Mouse (Mus musculus): ENCODE results near the gene Zfp963.

Zfp963 gene

DNA sequence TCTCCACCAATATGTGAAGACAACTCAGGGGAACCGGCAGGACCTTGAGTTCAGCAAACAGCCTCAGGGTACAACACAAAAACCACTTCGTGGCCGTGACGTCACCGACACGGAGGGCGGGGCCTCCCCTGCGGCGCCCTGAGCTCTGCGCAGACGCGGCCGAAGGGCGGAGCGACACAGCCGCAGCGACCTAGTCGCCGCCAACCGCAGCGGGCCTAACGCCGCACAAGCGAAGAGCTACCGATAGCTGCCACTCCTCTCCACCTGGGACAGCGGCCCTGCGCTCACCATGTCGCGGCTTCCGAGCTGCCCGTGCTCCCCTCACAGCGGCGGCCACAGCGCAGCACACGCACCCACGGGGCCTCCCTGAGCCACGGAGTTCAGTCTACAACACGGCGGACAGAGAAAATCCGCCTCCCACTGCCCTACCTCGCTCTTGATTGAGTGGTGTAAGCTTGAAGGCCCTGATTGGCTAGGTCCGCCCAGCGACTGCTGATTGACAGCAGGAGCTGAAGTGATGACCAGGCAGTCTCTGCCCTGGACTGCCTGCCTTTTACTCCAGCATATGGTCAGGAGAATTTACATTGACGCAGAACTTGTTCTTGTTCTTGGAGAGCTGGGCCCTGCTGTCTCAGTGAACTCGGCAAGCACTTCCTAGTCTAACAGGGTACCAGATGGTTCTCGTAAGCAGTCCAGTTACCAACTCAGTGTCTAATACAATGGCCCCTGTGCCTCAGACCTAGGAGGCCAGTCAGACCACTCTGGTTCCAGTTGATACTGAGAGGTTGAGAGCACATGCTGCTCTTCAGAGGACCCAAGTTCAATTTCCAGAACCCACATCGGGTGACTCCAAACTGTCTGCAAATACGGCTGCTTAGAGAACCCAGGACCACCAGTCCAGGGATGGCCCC lies at the start of gene Zfp963:
TSS of gene Zfp963 (minus strand) at position 427 of the 911 bp plus-strand sequence.
- DNase-seq (ENCODE audit: low spot score), result peak; percentile 91

DNA sequence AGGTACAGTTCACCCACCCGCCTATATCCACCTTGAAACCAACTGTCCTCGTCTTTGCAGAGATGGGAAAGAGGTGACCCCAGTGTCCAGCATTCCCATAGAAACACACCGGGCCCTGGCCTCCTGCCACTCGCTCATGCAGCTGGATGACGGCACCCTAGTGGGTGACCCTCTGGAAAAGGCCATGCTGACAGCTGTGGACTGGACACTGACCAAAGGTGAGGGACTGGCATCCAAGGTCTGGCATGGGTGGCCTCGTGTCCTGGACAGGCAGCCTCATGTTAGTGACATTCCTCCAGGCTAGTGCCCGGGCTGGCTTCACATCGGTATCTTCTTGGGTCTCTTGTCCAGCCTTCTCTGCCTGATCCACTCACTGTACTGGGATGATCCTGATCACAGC lies 49.5 kb upstream of the Zfp963 start:
- peak; percentile 0 for DNase-seq (ENCODE audit: low spot score)

DNA sequence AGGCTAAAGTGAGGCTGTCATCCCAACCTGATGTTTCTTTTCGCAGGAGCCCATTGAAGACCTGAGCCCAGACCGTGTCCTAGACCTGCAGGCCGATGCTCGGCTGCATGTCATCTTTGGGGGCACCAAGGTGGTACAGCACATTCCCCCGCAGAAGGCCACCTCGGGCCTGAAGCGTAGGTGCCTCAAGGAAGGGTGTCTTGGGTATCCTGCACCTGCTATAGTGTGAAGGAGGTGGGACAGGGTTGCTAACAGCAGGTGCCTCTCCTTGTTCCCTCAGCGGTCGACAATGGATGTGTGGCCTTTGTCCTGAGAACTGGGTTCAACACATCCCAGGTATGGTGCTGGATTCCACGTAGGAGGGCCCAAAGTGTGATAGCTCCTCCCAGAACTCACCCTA lies 47.9 kb upstream of the Zfp963 start:
- peak; percentile 0 for DNase-seq (ENCODE audit: low spot score)

DNA sequence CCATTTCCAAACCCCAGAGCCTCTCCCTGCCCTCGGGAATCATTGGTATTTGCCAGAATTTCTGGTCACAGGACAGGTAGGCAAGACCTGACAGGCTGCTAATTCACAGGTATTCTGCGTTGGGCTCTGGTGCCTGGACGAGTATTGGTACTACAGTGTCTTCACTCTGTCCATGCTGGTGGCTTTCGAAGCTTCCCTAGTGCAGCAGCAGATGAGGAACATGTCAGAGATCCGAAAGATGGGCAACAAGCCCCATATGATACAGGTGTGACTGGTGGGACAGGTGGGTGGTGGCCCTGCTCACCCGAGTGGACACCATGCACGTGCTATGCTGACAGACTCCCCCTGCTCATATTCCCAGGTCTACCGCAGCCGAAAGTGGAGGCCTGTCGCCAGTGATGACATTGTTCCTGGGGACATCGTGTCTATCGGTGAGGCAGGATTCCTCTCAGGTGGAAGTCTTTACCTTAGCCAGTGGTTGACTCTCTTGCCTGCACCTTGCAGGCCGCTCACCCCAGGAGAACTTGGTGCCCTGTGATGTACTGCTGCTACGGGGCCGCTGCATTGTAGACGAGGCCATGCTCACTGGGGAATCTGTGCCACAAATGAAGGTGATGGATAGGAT lies 47.1 kb upstream of the Zfp963 start:
- peak; percentile 1 for DNase-seq (ENCODE audit: low spot score)

DNA sequence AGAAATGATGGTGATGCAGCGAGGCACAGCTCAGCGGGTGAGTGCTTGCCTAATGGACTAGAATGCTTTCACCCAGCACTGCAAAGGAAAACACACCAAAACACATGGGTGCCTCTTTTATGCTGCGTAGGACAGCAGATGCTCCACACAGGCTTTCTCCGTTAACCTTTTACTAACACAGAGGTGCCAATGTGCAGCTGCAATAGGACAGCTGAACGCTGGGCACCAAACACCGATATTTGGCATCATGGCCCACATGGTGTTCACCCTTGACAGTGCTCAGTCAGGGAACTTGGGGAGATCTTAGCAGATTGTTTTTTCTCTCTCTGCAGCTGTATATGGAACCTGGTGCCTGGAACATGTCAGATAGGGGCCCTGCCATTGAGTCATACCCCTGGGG lies 45.1 kb upstream of the Zfp963 start:
- DNase-seq (ENCODE audit: low spot score), result no peak

DNA sequence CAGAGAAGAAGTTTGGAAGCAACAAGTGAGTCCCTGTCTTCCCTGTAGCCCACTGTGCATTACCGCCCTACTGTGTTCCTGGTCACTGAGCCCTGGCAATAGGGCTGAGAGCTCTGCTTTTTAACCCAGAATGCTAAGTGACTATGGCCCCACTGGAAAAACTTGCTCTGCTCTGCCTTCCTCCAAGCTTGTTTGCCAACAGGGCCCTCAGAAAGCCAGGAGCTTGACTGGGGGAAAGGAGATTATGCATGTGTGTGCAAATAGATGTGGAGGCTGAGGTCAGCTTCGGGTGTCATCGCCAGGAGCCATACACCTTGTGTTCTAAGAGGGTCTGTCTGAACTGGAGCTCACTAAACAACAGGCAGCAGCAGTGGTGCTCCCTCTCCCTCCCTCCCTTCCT lies 44.3 kb upstream of the Zfp963 start:
- DNase-seq (ENCODE audit: low spot score), result no peak

DNA sequence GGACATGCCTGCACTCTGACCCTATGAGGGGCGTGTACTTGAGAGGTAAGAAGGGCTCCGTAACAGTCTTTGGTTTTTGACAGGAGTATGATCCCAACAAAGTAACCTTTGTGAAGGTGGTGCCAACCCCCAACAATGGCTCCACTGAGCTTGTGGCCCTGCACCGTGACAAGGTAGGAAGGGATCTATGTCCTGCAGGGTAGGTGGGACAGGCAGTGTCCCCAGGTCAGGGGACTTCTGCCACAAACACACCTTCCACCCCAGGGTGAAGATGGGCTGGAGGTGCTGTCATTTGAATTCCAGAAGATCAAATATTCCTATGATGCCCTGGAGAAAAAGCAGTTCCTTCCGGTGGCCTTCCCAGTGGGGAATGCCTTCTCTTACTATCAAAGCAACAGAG lies 43.9 kb upstream of the Zfp963 start:
- peak; percentile 0 for DNase-seq (ENCODE audit: low spot score)

DNA sequence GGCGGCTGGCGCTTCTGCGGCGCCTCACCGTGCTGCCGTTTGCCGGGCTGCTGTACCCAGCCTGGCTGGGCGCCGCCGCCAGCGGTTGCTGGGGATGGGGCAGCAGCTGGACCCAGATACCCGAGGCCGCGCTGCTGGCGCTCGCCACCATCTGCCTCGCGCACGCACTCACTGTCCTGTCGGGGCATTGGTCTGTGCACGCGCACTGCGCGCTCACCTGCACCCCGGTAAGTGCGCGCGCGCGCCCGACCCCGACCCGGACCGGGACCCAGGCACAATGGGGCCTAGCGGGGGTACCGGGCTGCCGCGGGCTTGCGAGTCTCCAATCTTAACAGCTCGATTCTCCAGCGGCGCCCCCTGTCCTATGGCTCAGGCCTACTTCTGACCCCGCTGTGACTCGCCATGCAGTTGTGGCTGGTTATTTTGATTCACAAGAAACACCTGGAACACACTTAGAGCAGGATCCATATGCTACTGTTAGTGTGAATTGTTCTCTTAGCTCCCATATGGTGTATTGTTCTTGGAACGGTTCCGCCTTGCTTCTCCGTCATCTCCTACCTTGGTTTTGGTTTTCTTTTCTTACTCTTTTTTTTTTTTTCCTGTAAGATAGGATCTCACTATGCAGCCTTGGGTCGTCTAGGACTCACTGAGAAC lies 41.8 kb upstream of the Zfp963 start:
- no peak for DNase-seq (ENCODE audit: low spot score)

DNA sequence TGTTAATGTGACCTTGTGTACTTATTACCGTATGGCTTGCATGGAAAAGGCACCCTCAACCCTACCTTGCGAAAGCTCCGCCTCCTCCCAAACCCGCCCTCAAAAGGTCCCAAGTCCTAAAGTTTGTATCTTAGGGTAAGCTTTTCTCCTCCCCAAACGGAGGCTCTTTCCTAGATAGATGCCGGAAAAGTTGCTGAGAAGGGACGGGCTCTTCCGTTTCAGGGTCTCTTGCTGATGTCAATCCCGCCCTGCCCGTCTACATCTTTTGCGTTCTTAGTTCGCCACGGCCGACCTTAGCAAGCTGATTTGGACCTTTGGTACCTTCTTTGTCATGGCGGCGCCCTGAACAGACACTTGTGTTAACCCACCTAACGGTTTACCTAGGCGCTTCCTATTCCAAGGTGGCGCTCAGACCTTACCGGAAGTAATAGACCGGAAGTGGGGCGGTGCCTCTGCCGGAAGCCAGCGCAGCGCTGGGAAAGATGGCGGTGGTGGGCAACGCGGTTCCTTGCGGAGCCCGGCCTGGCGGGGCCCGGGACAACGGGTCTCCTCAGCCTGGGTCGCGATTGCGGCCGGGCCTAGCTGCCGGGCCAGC lies 41.1 kb upstream of the Zfp963 start, which contains the start of the genes Atp13a1 and Zfp866:
TSS of gene Atp13a1 (plus strand) at position 391 of the 595 bp plus-strand sequence.
TSS of gene Zfp866 (minus strand) at position 406 of the 595 bp plus-strand sequence.
- peak; percentile 72 for DNase-seq (ENCODE audit: low spot score)

DNA sequence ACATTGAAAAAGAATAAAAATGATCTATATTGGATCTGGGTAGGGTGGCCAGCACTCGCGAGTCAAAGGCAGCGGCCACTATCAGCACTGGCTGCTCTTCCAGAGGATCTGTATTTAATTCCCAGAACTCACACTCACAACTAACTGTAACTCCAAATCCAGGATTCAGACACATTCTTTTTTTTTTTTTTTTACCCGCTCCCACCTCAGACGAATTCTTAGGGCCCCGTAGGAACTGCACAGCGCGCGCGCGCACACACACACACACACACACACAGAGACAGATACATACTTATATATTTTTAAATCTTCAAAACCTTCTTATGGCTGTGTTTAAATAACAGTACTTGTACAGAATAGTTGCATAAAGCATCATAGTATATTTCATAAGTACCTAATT lies 40.6 kb upstream of the Zfp963 start:
- peak; percentile 0 for DNase-seq (ENCODE audit: low spot score)

DNA sequence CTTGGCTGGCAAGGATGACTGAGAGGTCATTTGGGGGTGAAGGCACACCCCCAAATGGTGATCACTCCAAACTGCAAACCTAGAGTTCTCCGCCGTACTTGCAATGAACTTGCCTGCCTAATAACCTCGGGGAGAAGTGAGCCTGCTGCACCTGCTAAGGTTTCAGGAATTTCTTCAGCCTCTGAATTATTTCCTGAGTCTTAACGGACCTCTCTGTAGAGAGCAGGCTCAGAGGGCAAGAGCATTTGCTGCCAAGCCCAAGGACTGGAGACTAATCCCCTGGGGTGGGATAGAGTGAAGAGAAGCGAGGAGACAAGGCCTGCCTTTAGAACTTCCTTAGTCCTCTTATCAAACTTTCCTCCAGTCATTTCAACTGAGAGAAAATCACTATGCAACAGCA lies 40.0 kb upstream of the Zfp963 start:
- DNase-seq (ENCODE audit: low spot score), result peak; percentile 0

DNA sequence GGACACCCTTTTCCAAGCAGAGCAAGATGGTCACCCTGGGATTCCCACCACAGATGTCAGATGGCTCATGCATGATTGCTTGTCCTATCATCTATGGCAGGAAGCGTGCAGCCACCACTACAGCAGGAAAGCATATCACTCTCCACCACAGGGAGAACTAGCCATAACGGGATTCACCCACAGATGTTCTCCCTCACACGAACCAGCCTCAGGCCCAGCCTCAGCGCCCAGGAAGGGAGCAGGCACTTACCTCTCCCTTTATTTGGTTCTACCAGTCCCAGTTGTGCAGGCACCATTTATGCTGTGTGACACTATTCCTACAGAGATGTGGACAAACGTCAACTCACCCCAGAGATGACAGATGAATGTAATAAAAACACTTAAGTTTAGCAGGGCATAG lies 39.3 kb upstream of the Zfp963 start:
- no peak for DNase-seq (ENCODE audit: low spot score)

DNA sequence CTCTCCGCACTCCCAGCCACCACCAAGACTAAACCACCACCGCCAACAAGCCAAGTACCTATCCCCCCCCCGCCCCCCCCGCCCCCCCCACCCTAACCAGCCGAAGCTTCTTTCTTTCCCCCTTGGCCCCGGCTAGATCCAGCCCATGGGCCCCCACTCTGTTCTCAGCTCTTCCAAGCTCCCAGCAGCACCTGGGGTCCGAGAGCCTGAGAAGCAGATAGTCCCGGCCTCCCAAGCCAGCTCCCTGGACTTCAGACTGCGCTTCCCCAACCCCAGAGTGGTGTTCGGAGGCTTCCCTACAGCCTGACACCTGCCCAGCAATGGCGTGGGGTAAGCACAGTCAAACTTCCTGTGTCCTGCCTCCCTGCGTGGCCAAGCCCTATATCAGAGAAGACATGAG lies 27.3 kb upstream of the Zfp963 start:
- no peak for DNase-seq (ENCODE audit: low spot score)

DNA sequence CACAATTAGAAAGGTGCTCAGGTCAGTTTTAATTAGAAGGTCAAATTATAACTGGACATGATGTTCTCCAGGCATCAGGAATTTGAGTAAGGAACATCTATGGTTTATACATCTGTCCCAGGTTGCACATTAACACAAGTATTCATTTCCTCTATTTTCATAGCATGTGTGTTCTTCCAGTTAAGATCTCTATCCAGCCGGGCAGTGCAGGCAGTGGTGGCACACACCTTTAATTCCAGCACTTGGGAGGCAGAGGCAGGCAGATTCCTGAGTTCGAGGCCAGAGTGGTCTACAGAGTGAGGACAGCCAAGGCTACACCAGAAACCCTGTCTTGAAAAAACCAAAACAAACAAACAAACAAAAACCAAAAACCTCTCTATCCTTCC lies 25.4 kb upstream of the Zfp963 start:
- DNase-seq (ENCODE audit: low spot score), result no peak

DNA sequence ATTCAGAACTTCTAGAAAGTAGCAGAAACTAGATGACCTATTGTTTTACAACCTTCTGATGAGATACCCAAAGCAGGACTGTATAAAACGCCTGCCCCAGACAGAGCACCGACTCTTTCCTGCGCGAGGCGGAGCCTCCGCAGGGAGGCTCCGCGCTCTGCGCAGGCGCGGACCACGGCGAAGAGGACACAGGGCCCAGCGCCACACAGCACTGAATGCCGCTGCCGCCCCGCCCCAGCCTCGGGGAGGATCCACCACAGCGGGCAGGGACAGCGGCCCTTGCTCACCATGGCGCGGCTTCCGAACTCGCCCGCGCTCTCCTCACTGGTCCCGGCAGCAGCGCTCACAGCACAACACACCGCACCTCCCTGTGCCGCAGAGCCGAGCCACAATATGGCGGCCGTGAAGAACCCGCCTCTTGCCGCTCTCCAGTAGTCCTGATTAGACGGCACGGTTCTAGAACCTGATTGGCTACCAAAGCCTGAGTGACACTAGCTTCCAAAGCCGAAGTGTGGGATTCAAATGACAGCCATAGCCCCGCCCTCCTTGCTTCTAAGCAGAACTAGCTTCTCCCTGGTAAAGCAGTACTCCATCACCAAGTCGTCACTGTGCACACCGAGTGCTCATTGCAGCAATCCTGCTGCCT lies 24.9 kb upstream of the Zfp963 start, which contains the start of gene Gm20422:
TSS of gene Gm20422 (minus strand) at position 384 of the 646 bp plus-strand sequence.
- peak; percentile 89 for DNase-seq (ENCODE audit: low spot score)

DNA sequence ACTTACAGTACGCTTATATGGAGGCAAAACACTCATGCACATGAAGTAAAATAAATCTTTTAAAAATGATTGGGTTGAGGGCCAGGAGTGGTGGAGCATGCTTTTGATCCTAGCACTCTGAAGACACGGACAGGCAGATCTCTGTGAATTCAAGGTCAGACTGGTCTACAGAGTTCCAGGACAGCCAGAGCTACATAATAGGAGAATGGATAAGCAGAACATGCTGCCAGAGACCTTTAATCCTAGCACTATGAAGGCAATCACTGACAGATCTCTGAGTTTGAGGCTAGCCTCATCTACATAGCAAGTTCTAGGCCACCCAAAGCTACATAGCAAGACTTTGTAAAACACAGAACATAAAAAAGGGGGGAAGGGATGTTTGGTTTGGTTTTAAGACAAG lies 22.3 kb upstream of the Zfp963 start:
- DNase-seq (ENCODE audit: low spot score), result no peak

DNA sequence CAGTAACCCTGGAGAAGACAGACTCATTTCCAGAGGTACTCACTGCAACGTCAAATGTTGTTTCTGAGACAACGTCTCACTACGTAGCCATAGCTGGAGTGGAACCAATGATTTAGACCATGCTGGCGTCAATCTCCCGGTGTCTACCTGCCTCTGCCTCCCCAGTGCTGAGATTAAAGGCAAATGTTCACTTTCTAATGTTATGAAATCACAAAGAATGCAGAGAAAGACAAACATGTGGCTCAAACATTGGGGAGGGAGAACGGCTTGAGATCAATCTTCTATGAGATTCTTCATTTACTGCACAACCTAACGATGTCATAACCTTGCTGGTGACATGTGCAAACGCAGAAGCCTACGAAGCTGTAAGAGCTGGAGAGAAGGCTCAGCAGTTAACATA lies 21.5 kb upstream of the Zfp963 start:
- no peak for DNase-seq (ENCODE audit: low spot score)

DNA sequence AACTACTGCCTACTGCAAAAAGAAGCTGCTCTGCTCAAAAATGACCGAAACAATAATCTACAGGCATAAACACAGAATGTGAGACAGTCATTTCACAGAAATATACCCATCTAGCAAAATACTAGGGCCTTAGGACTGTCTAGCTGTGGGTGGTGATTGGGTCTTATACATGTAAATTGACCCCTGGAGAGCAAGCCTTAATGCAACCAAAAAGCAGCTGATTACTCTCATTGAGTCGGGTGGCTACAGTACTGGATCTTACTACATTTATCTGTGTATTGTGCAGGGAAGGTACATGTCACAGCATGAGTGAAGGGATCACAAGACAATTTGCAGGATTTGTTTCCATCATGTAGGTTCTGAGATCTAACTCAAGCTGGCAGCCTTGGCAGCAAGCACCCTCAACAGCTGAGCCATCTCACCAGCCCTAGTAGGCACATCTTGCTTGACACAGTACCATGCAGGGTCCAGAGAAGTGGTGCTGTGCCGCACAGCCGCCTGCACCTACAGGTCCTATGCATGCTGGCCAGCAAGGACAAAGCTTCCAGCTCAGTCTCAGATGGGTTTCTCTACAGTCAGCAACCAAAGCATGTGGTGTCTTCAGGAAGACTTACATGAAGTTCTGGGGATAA lies 12.2 kb upstream of the Zfp963 start:
- no peak for DNase-seq (ENCODE audit: low spot score)

DNA sequence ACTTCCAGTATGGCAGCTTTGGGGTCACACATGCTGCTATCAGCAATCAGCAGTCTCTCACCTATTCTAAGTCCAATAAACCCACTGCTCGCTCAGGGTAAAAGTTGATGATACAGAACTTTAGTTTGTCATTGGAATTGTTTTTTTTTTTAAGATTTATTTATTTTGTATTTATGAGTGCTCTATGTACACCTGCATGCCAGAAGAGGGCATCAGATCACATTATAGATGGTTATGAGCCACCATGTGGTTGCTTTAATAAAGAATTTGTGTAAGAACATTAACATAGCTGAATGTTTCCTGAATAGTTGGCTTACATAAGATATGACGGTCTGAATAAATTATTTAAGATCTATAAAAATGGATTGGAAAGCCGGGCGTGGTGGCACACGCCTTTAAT lies 8.5 kb upstream of the Zfp963 start:
- DNase-seq (ENCODE audit: low spot score), result no peak

DNA sequence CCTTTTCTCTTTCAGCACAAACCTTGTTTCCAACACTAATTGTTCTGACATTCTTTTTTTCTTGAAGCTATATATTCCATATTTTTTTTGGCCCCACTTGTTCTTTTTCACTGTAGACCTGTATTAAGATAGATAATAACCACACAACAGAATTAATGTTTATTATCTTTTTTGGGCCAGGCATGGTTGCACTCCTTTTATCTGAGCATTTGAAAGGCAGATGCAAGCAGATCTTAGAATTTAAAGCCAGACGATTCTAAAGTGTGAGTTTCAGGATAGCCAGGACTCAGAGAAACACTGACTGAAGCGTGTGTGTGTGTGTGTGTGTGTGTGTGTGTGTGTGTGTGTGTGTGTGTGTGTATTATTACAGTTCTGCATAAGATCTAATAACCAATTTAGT lies 2.7 kb upstream of the Zfp963 start:
- DNase-seq (ENCODE audit: low spot score), result no peak

DNA sequence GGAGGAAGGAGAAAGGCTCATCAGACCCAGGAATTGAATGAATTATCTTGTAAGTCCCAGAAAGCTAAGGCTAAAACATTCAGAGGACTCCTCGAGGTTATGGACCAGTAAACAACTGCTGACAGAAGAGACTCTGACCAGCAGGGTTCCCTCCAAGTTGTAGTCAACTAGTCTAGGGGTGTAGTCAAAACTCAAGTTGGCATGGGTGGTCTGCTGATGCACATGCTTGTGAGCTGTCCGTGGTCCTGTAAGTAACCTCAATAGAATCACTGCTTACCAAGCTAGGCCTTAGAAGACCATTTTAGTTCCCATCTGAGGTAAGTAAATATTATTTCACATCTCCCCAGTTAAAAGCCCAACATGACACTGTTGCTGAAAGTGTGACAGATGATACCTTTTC lies 8.5 kb downstream of the Zfp963 start:
- DNase-seq (ENCODE audit: low spot score), result no peak
